Mouse (Mus musculus) liver, adult 2 months (tissue): ENCODE results near the gene Helt.
A peak's percentile ranks its signal among the peaks of the same experiment; 100 is the strongest.

ENCODE experiments used
- CTCF ChIP-seq: fragments of 200-500 bp; IDR thresholded peaks from 2 replicates; pipeline ENCODE4 v1.5.1; 2011; ENCODE audit warnings: low read depth, low read length, control low read depth
- POLR2A ChIP-seq: fragments of 200-500 bp; IDR thresholded peaks from 2 replicates; pipeline ENCODE4 v1.6.1; 2011; ENCODE audit warnings: low read length, control low read depth; ENCODE audit not compliant: insufficient read depth; ENCODE audit errors: extremely low read depth

GRCm38 (mm10) chr8:46305733-46306349, 11.4 kb upstream of the Helt start:
- peak; percentile 66 for TF ChIP-seq CTCF
- TF ChIP-seq POLR2A = no peak
